20 mouse cellular contexts compared by ENCODE assay signal in genomic region chr8:88349046-88349445, GRCm38 (mm10). TPM values are rescaled to one million over a fixed set of nuclear protein-coding genes. Genes with fewer than 3 reads are reported as not detected.
DNase-seq lines count a peak whose midpoint lies in the region; ATAC-seq and TF ChIP-seq lines count a peak whose summit lies in the region.
"Had no signal": no experiment of that assay in that cellular context is flagged by ENCODE, and none has a peak within 500 bp of the region (broad histone marks: within the 10 kb centered on the region; RNA-seq: fewer than 3 reads in every experiment).

No protein-coding gene starts in this region.

- peaks cover 94% of the 10 kb centered on the region for H3K36me3 ChIP-seq in heart, embryonic 14.5 days (ENCODE audit: control insufficient read depth, insufficient read depth, low read length)

- H3K27me3 ChIP-seq in heart, embryonic 14.5 days (ENCODE audit: control insufficient read depth, insufficient read depth, low read length) = no peaks in the 10 kb centered on the region
- H3K27me3 ChIP-seq: hindbrain, embryonic 15.5 days; limb, embryonic 13.5 days; liver, embryonic 12.5 days; midbrain, embryonic 12.5 days had no signal

- peak; percentile 16 for TF ChIP-seq CTCF in layer of hippocampus, adult 2 months (conservative IDR thresholded peaks at IDR 0.05)

- H3K4me3 ChIP-seq in heart, embryonic 14.5 days (ENCODE audit: control insufficient read depth in 1 of 2, insufficient read depth in 1 of 2, low read depth in 1 of 2, low read length in 2 of 2) = no peak overlapping the region
- H3K4me3 ChIP-seq in layer of hippocampus, adult 2 months = no peak overlapping the region
- H3K4me3 ChIP-seq: forebrain, embryonic 10.5 days; hindbrain, embryonic 15.5 days; limb, embryonic 13.5 days; liver, embryonic 12.5 days; midbrain, embryonic 12.5 days had no signal

- DNase-seq in adrenal gland, adult (ENCODE audit: inconsistent age in 2 of 2, low spot score in 1 of 2) = peak; percentile 37 to 70
- no peak for DNase-seq in adrenal gland, adult 8-10 months
- DNase-seq in heart, adult 18-20 months = no peak
- no peak for DNase-seq in layer of hippocampus, adult 2 months (ENCODE audit: low spot score in 2 of 2)
- DNase-seq in layer of hippocampus, postnatal 36 days = no peak
- DNase-seq in NIH3T3 (ENCODE audit: low read depth) = peak; percentile 41
- DNase-seq in cerebellum, postnatal 14 days = no peak
- DNase-seq: cerebellum, adult 11 months; cerebellum, adult 9-11 months; gastrocnemius, postnatal 25 days; kidney, adult 9 months; kidney, postnatal 25 days; lung, adult 2 months had no signal

- H3K9ac ChIP-seq in heart, embryonic 14.5 days (ENCODE audit: low read length) = no peak overlapping the region
- H3K9ac ChIP-seq: hindbrain, embryonic 15.5 days; limb, embryonic 13.5 days; liver, embryonic 12.5 days; midbrain, embryonic 12.5 days had no signal

- ATAC-seq in heart, embryonic 14.5 days (ENCODE audit: insufficient number of reproducible peaks, insufficient read depth, low FRiP score, low read depth) = no peak
- ATAC-seq: forebrain, embryonic 16.5 days; liver, embryonic 12.5 days had no signal

- H3K9me3 ChIP-seq in heart, embryonic 14.5 days (ENCODE audit: control insufficient read depth, low read length) = no peaks in the 10 kb centered on the region
- H3K9me3 ChIP-seq: forebrain, embryonic 10.5 days; hindbrain, embryonic 15.5 days; limb, embryonic 13.5 days; liver, embryonic 12.5 days; midbrain, embryonic 12.5 days had no signal

- peak overlapping the region; percentile 68 to 76; a peak in 3 of 4 replicates for H3K27ac ChIP-seq in heart, embryonic 14.5 days (replicated peaks in 1 of 2; ENCODE audit: control insufficient read depth in 1 of 2, insufficient read depth in 1 of 2, low read depth in 2 of 2, low read length in 2 of 2)
- H3K27ac ChIP-seq in layer of hippocampus, adult 2 months = no peak overlapping the region
- H3K27ac ChIP-seq: forebrain, embryonic 10.5 days; hindbrain, embryonic 15.5 days; limb, embryonic 13.5 days; liver, embryonic 12.5 days; midbrain, embryonic 12.5 days had no signal

- no peak overlapping the region for H3K4me2 ChIP-seq in heart, embryonic 14.5 days (ENCODE audit: low read length)
- H3K4me2 ChIP-seq: hindbrain, embryonic 15.5 days; limb, embryonic 13.5 days; liver, embryonic 12.5 days; midbrain, embryonic 12.5 days had no signal

- peaks cover 0 to 4% of the 10 kb centered on the region in 2 experiments; a peak in 1 of 4 replicates for H3K4me1 ChIP-seq in heart, embryonic 14.5 days (ENCODE audit: control insufficient read depth in 2 of 2, insufficient read depth in 2 of 2, low read length in 2 of 2)
- H3K4me1 ChIP-seq: forebrain, embryonic 10.5 days; hindbrain, embryonic 15.5 days; limb, embryonic 13.5 days; liver, embryonic 12.5 days; midbrain, embryonic 12.5 days had no signal

- WGBS in heart, embryonic 14.5 days = 20% methylated on average over 2 of the region's 2 CpGs

RNA-seq across cellular contexts. Expression of gene Brd7, which starts 12.9 kb away (rescaled TPM):
- 10 to 100 TPM; 58.0 to 82.4 (median 64.5) TPM for total RNA-seq in adrenal gland, adult 8-10 months (2022)
- 84.0 and 89.3 TPM in 2 replicates for polyA plus RNA-seq in heart, embryonic 14.5 days (2014; fragmentation: Nextera tagmentation; extraction: Ambion mirVana)
- total RNA-seq in heart, adult 18-20 months (2021) = 10 to 100 TPM; 70.0 to 74.0 TPM
- 10 to 100 TPM; 57.0 to 58.4 TPM for total RNA-seq in layer of hippocampus, adult 2 months (2021)
- total RNA-seq in layer of hippocampus, postnatal 36 days (2021) = 10 to 100 TPM; 52.5 to 64.9 TPM

Comparison
In these comparisons a context has a peak if more than half of its experiments do, and no peak if none do; other contexts are left out.
1. DNase-seq: peak in adrenal gland, adult (2 of 2) and NIH3T3 (single experiment); none in adrenal gland, adult 8-10 months (single experiment), heart, adult 18-20 months (0 of 2), layer of hippocampus, adult 2 months (0 of 2), layer of hippocampus, postnatal 36 days (0 of 2) and cerebellum, postnatal 14 days (0 of 2).